Mouse (Mus musculus) small intestine, adult 2 months (tissue): ENCODE results near the gene Spp1. TPM values are rescaled to one million over a fixed set of nuclear protein-coding genes. Genes with fewer than 3 reads are reported as not detected.

ENCODE experiments used
- H3K27ac ChIP-seq: fragments of 200-500 bp; 2 replicates; pipeline ENCODE4 v1.5.1; 2012; ENCODE audit warnings: low read depth, low read length, control low read depth, inconsistent platforms; ENCODE audit not compliant: insufficient read depth
- H3K27me3 ChIP-seq: fragments of 200-500 bp; 2 replicates; pipeline ENCODE4 v1.6.1; 2012; ENCODE audit warnings: mild to moderate bottlenecking, moderate library complexity, low read length, inconsistent platforms; ENCODE audit not compliant: control insufficient read depth, insufficient read depth
- H3K36me3 ChIP-seq: fragments of 200-500 bp; 2 replicates; pipeline ENCODE4 v1.6.1; 2012; ENCODE audit warnings: mild to moderate bottlenecking, low read length, control low read depth, inconsistent platforms; ENCODE audit not compliant: control insufficient read depth, insufficient read depth
- H3K4me1 ChIP-seq: fragments of 200-500 bp; 2 replicates; pipeline ENCODE4 v1.6.1; 2012; ENCODE audit warnings: low read length, inconsistent platforms, mixed read lengths; ENCODE audit not compliant: control insufficient read depth, insufficient read depth, insufficient read length
- H3K4me3 ChIP-seq: fragments of 200-500 bp; 2 replicates; pipeline ENCODE4 v1.5.1; 2012; ENCODE audit warnings: low read depth, mild to moderate bottlenecking, control low read depth, inconsistent platforms, low read length, moderate library complexity
- CTCF ChIP-seq: fragments of 200-500 bp; IDR thresholded peaks from 2 replicates; pipeline ENCODE4 v1.5.1; 2012; ENCODE audit warnings: low read depth, mild to moderate bottlenecking, control low read depth, inconsistent platforms, low read length, moderate library complexity, mixed read lengths; ENCODE audit not compliant: insufficient replicate concordance, insufficient read length; ENCODE audit errors: extremely low read depth
- POLR2A ChIP-seq: fragments of 200-500 bp; IDR thresholded peaks from 2 replicates; pipeline ENCODE4 v1.6.1; 2012; ENCODE audit warnings: low read depth, mild to moderate bottlenecking, control low read depth, inconsistent platforms, low read length, moderate library complexity
- WGBS: fragments of 180-500 bp; shearing (Covaris S2); methylation state at CpG from one replicate; pipeline ENCODE4 v1.1.7; 2018; 5-methylcytosine and 5-hydroxymethylcytosine counted together
- polyA plus RNA-seq: library from polyadenylated mRNA; depleted of rRNA; stranded (reverse); fragments of >200 nt; gene quantifications from 2 replicates; pipeline ENCODE4 v1.2.3, GENCODE M21; 2012

Gene Spp1
- polyA plus RNA-seq, 1 experiment, result 0.32 TPM

DNA sequence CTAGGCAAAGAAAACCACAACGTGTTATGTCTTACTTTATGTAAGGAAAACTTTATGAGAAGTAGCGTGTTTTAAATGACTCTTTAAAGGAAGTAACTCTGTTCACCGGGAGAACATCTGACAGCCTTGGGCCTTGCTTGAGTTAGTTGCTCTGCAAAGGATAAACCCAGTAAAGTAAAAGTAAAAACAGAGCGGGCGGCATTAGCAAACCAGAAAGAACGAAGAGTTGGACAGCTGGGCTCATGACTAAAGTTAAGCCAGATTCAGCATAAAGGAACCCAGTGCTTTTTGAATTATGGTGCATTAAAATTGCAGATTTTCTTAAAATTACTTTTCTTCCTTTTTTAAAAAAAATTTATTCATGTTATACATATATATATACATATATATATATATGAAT, 19.6 kb downstream of the Spp1 start:
- 83% methylated on average over 6 of the region's 6 CpGs for WGBS
- no peaks in the 10 kb centered on the region for H3K27me3 ChIP-seq

DNA sequence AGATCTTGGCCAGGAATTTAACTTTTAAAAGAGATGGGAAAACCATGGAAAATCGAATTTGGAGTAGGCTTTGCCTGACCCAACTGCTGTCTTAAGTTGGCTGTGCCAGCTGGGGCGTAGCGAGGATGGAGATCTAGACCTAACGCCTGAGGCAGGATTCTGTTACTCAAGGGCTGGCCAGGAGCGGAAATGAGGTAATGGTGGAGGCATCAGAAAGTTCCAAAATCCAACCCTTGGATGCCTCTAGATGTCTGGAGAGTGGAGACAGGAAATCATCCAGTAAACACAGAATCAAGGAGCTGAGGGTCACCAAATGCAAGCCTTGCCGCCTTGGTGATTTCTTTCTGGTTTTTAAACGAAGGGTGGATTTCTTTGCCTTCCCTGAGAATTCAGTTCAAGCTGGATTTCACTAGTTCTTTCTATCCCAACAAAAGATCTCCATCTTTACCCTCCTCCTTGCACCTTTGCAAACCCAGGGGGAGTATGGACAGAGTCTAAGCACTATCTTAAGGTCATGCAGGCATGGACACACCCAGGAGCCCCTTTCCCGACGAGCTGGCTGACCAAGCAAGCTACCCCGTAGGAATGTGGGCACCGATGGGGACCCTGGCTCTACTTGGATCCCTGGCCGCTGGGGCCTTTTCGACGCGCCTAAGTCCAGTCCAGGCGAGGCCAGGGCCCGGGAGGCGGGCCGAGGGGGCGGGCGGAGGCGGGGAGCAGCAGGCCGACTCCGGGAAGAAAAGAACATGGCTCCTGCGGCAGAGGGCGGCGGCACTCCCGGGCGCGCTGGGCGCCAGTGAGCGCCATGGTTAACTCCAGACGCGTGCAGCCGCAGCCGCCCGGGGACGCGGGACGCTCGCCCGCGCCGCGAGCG, 24.2 kb downstream of the Spp1 start, which contains the start of gene Pkd2:
Gene Pkd2, plus strand, starts transcription at position 619 of the 874 bp plus-strand sequence.
- Histone ChIP-seq H3K27me3 (no peaks in the 10 kb centered on the region), H3K36me3 (no peaks in the 10 kb centered on the region), H3K4me1 (peaks cover 9% of the 10 kb centered on the region), H3K4me3 (peak within 1 kb of the TSS; percentile 89), H3K27ac (peak within 1 kb of the TSS; percentile 86)
- TF ChIP-seq POLR2A, result peak; percentile 64
- TF ChIP-seq CTCF, result no peak
- WGBS, result 13% methylated on average over 46 of the region's 46 CpGs

More for the DNA sequence above, 19.6 kb downstream of the Spp1 start:
- H3K27ac ChIP-seq, result no peak overlapping the region
- H3K4me1 ChIP-seq, result peaks cover 4% of the 10 kb centered on the region
- no peaks in the 10 kb centered on the region for H3K36me3 ChIP-seq
- no peak for TF ChIP-seq POLR2A
- no peak for TF ChIP-seq CTCF
- no peak overlapping the region for H3K4me3 ChIP-seq

DNA sequence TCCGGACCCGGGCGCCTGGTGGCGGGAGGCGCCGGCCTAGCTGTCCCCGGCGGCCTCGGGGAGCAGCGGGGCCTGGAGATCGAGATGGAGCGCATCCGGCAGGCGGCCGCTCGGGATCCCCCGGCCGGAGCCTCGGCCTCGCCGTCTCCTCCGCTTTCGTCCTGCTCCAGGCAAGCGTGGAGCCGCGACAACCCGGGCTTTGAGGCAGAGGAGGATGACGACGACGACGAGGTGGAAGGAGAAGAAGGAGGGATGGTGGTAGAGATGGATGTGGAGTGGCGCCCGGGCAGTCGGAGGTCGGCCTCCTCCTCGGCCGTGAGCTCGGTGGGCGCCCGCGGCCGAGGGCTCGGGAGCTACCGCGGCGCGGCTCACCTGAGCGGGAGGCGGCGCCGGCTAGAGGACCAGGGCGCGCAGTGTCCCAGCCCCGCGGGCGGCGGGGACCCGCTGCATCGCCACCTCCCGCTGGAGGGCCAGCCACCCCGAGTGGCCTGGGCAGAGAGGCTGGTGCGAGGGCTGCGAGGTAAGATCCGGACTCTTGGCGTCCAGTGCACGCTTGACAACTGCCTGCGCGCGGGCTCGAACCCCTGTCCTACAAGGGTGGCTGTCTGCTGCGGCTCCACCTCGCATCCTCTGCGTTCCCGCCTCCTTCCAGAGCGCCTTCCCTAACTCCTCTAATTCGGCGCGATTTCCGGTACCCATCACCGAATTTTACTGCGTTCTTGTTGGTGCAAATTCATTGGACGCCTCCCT, 25.0 kb downstream of the Spp1 start:
- Histone ChIP-seq H3K27me3 (no peaks in the 10 kb centered on the region), H3K36me3 (no peaks in the 10 kb centered on the region), H3K27ac (peak overlapping the region; percentile 52), H3K4me3 (peak overlapping the region; percentile 89), H3K4me1 (peaks cover 9% of the 10 kb centered on the region)
- no peak for TF ChIP-seq CTCF
- WGBS, result under 1% methylated on average over 82 of the region's 82 CpGs

DNA sequence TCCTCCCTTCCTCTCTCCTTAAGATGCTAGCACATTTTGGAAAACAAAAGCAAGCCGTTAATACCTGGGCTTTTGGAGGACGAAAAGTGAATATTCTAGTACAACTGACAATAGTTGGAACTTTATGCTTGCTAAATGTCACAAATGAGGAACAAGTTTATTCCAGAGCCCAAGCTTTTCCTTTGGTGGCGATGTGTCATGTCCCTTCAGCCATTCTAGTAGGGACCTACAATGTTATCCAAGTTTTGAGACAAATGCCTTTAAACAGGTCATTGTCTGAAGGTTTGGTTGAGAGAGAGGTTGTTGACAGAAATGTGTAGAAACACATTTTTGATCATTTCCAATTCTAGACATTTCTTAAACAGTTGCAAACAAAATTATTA, 25.5 kb downstream of the Spp1 start:
- H3K4me3 ChIP-seq, result peak overlapping the region; percentile 89
- WGBS, result 36% methylated on average over 3 of the region's 3 CpGs
- no peak overlapping the region for H3K27ac ChIP-seq
- H3K27me3 ChIP-seq, result no peaks in the 10 kb centered on the region
- TF ChIP-seq CTCF, result no peak
- TF ChIP-seq POLR2A, result no peak
- peaks cover 2% of the 10 kb centered on the region; the same call in 1 of the 2 replicates for H3K36me3 ChIP-seq
- peaks cover 9% of the 10 kb centered on the region for H3K4me1 ChIP-seq

DNA sequence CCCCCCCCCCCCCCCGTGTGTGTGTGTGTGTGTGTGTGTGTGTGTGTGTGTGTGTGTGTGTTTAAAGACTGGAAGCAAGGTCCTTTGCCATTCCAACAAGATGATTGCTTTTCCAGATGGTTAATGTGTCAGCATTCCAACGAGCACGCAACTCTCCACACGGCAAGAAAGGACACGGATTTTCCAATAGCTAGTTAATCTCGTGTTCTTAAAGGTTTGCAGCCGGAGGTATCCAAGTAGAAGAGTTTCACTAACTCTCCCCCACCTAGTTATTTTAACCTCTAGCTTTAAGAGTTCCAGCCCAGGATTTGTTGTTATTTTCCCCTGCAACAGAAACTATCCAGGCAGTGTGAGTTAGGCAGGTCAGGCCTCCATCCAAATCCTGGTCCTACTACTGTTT, 25.9 kb downstream of the Spp1 start:
- Histone ChIP-seq H3K27me3 (no peaks in the 10 kb centered on the region), H3K4me3 (no peak overlapping the region), H3K4me1 (peaks cover 9% of the 10 kb centered on the region), H3K27ac (no peak overlapping the region), H3K36me3 (peaks cover 2% of the 10 kb centered on the region; the same call in 1 of the 2 replicates)
- TF ChIP-seq CTCF (no peak), POLR2A (no peak)
- 64% methylated on average over 7 of the region's 7 CpGs for WGBS

DNA sequence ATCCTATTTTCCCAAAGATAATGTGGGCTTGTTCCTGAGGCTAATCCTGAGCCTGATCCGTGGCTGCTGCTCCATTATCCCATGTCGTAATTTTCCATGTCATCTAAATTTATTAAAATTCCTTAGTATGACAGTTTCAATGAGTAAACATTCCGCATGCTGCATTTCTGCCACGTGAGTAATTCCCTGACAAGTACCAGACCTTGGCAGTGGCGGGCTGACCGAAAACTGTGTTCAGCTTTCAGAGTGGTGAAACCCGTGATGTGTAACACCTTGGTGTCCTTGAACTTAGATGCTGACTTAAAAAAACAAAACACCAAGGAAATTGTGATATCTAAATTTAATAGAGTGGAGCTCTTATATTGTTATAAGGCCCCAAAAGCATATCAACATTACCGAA, 30.4 kb downstream of the Spp1 start:
- H3K27ac ChIP-seq, result no peak overlapping the region
- 82% methylated on average over 8 of the region's 8 CpGs for WGBS
- TF ChIP-seq CTCF (no peak), POLR2A (no peak)

GRCm38 (mm10) chr5:104465731-104466130, 30.8 kb downstream of the Spp1 start:
- no peaks in the 10 kb centered on the region for H3K27me3 ChIP-seq
- 82% methylated on average over 12 of the region's 12 CpGs for WGBS
- TF ChIP-seq CTCF, result no peak
- TF ChIP-seq POLR2A, result no peak
- peaks cover 5% of the 10 kb centered on the region; the same call in 1 of the 2 replicates for H3K36me3 ChIP-seq
- no peaks in the 10 kb centered on the region for H3K4me1 ChIP-seq
- no peak overlapping the region; the same call in 1 of the 2 replicates for H3K27ac ChIP-seq
- no peak overlapping the region for H3K4me3 ChIP-seq

More for the DNA sequence above, 30.4 kb downstream of the Spp1 start:
- H3K4me1 ChIP-seq, result no peaks in the 10 kb centered on the region
- peaks cover 5% of the 10 kb centered on the region; the same call in 1 of the 2 replicates for H3K36me3 ChIP-seq
- H3K27me3 ChIP-seq, result no peaks in the 10 kb centered on the region
- H3K4me3 ChIP-seq, result no peak overlapping the region
